Mouse (Mus musculus): ENCODE measurements around the gene Rdh5. TPM values are rescaled to one million over a fixed set of nuclear protein-coding genes. Genes with fewer than 3 reads are reported as not detected.

Rdh5 gene
- polyA plus RNA-seq, 1 experiment from 2014 or later, result 16.6 TPM

DNA sequence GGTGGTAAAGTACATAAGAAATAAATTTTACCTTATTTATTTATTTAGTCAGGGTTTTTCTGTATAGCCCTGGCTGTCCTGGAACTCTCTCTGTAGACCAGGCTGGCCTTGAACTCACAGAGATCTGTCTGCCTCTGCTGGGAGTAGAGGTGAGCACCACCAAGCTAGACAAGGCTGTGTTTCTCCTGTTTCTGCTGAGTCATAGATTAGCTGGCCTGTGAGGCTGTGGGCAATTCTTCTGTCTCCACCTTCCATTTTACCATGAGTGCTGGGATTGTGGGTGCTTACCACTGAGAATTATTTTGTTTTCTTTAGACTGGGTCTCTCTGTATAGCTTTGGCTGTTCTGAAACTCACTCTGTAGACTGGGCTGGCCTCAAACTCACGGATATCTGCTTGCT is 21.3 kb downstream of the Rdh5 start:
- ATAC-seq (ENCODE audit: insufficient read depth, low FRiP score), result no peak
- H3K9me3 ChIP-seq (replicated peaks; ENCODE audit: control insufficient read depth, low read length), result no peaks in the 10 kb centered on the region
- H3K27ac ChIP-seq (ENCODE audit: low read length), result no peak overlapping the region
- no peak overlapping the region for H3K9ac ChIP-seq (ENCODE audit: low read length)
- 75% methylated on average over 1 of the region's 1 CpGs for WGBS
- H3K36me3 ChIP-seq (ENCODE audit: control insufficient read depth, insufficient read depth, low read length), result no peaks in the 10 kb centered on the region
- 0 out of 2 replicates have a peak, but pooled peaks cover 3% of the 10 kb centered on the region for H3K27me3 ChIP-seq (ENCODE audit: control insufficient read depth, insufficient read depth, low read length)
- no peak overlapping the region for H3K4me2 ChIP-seq (ENCODE audit: low read depth, low read length)
- H3K4me3 ChIP-seq (replicated peaks; ENCODE audit: low read length), result no peak overlapping the region
- H3K4me1 ChIP-seq (ENCODE audit: control insufficient read depth, insufficient read depth, low read length), result no peaks in the 10 kb centered on the region

- ATAC-seq (ENCODE audit: insufficient read depth, low FRiP score), result no peak
- Histone ChIP-seq H3K9ac (ENCODE audit: low read length) (no peak within 1 kb of the TSS), H3K4me3 (replicated peaks; ENCODE audit: low read length) (no peak within 1 kb of the TSS), H3K9me3 (replicated peaks; ENCODE audit: control insufficient read depth, low read length) (no peaks in the 10 kb centered on the region), H3K4me1 (ENCODE audit: control insufficient read depth, insufficient read depth, low read length) (peaks cover 5% of the 10 kb centered on the region; the same call in 1 of the 2 replicates), H3K36me3 (ENCODE audit: control insufficient read depth, insufficient read depth, low read length) (no peaks in the 10 kb centered on the region), H3K4me2 (ENCODE audit: low read depth, low read length) (no peak within 1 kb of the TSS), H3K27me3 (ENCODE audit: control insufficient read depth, insufficient read depth, low read length) (0 out of 2 replicates have a peak, but pooled peaks cover 3% of the 10 kb centered on the region), H3K27ac (ENCODE audit: low read length) (no peak within 1 kb of the TSS)
- WGBS, result 77% methylated on average over 3 of the region's 3 CpGs
Observed at GRCm38 (mm10) chr10:128900698-128901097, 22.0 kb downstream of the Rdh5 start, which contains the start of gene Cd63. Gene Cd63, plus strand, starts transcription at chr10:128900989.

DNA sequence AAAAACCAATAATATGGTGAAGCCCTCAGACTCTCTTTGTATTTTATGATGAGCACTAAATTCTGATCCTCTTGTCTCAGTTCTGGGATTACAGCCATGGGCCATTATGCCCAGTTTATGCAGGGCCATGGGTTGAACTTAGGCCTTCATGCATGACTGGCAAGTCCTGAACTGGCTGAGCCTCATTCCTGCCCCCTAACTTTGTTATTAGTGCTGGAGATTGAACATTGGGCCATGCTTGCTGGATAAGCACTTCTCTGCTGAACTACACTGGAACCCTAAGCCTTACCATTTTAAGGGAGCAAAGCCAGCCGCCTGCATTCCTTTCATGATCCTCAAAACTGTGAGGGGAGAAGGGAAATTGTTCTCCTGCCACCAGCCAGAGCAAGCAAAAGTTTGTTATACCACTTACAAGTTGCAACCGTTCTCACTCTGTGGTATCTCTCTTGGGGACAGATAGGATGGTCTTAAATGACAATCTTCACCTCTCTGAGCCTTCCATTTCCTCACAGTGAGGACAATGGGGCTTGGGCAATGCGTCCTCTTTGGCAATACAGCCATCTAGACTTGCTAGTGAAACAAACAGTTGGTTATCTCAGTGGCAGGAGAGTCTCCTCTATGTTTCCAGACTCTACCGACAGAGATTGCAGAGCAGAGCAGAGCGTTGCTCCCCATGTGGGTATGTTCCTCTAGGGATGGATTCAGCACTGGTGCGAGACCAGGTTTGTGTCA is 22.8 kb downstream of the Rdh5 start:
- peaks cover 5% of the 10 kb centered on the region; the same call in 1 of the 2 replicates for H3K4me1 ChIP-seq (ENCODE audit: control insufficient read depth, insufficient read depth, low read length)
- no peaks in the 10 kb centered on the region for H3K36me3 ChIP-seq (ENCODE audit: control insufficient read depth, insufficient read depth, low read length)
- H3K27me3 ChIP-seq (ENCODE audit: control insufficient read depth, insufficient read depth, low read length), result 0 out of 2 replicates have a peak, but pooled peaks cover 3% of the 10 kb centered on the region
- no peak overlapping the region for H3K4me2 ChIP-seq (ENCODE audit: low read depth, low read length)
- no peak for ATAC-seq (ENCODE audit: insufficient read depth, low FRiP score)
- WGBS, result 73% methylated on average over 6 of the region's 6 CpGs
- H3K9me3 ChIP-seq (replicated peaks; ENCODE audit: control insufficient read depth, low read length), result no peaks in the 10 kb centered on the region
- no peak overlapping the region for H3K9ac ChIP-seq (ENCODE audit: low read length)
- H3K27ac ChIP-seq (ENCODE audit: low read length), result no peak overlapping the region
- H3K4me3 ChIP-seq (replicated peaks; ENCODE audit: low read length), result no peak overlapping the region

DNA sequence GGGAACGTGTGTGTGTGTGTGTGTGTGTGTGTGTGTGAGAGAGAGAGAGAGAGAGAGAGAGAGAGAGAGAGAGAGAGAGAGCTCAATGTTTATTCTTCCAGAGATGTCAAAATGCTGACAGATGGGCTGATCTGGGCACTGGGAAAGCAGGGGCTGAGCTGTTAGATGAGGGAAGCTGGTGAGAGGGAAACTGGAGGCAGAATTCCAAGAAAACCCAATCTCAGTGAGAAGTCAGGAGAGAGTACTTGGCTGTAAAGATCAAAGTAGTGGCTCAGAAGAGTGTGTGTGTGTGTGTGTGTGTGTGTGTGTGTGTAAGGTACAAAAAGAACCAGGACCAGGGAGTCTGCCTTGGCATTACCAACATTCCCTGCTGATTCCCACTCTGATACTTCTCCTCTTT is 25.2 kb downstream of the Rdh5 start:
- Histone ChIP-seq H3K4me2 (ENCODE audit: low read depth, low read length) (no peak overlapping the region), H3K9ac (ENCODE audit: low read length) (no peak overlapping the region), H3K27ac (ENCODE audit: low read length) (no peak overlapping the region), H3K4me3 (replicated peaks; ENCODE audit: low read length) (no peak overlapping the region), H3K4me1 (ENCODE audit: control insufficient read depth, insufficient read depth, low read length) (peaks cover 5% of the 10 kb centered on the region; the same call in 1 of the 2 replicates), H3K36me3 (ENCODE audit: control insufficient read depth, insufficient read depth, low read length) (no peaks in the 10 kb centered on the region), H3K27me3 (ENCODE audit: control insufficient read depth, insufficient read depth, low read length) (0 out of 2 replicates have a peak, but pooled peaks cover 3% of the 10 kb centered on the region), H3K9me3 (replicated peaks; ENCODE audit: control insufficient read depth, low read length) (no peaks in the 10 kb centered on the region)
- no peak for ATAC-seq (ENCODE audit: insufficient read depth, low FRiP score)
- WGBS, result 0% methylated on average over 1 of the region's 1 CpGs

GRCm38 (mm10) chr10:128896807-128897206 is 25.9 kb downstream of the Rdh5 start:
- H3K4me3 ChIP-seq (replicated peaks; ENCODE audit: low read length), result no peak overlapping the region
- no peaks in the 10 kb centered on the region for H3K36me3 ChIP-seq (ENCODE audit: control insufficient read depth, insufficient read depth, low read length)
- H3K4me1 ChIP-seq (ENCODE audit: control insufficient read depth, insufficient read depth, low read length), result peaks cover 5% of the 10 kb centered on the region; the same call in 1 of the 2 replicates
- no peak overlapping the region for H3K9ac ChIP-seq (ENCODE audit: low read length)
- H3K27ac ChIP-seq (ENCODE audit: low read length), result no peak overlapping the region
- H3K27me3 ChIP-seq (ENCODE audit: control insufficient read depth, insufficient read depth, low read length), result 0 out of 2 replicates have a peak, but pooled peaks cover 3% of the 10 kb centered on the region
- H3K9me3 ChIP-seq (replicated peaks; ENCODE audit: control insufficient read depth, low read length), result no peaks in the 10 kb centered on the region
- 57% methylated on average over 1 of the region's 1 CpGs for WGBS
- no peak for ATAC-seq (ENCODE audit: insufficient read depth, low FRiP score)
- no peak overlapping the region for H3K4me2 ChIP-seq (ENCODE audit: low read depth, low read length)

GRCm38 (mm10) chr10:128895952-128896693 is 26.6 kb downstream of the Rdh5 start:
- Histone ChIP-seq H3K4me3 (replicated peaks; ENCODE audit: low read length) (no peak overlapping the region; the same call in 1 of the 2 replicates), H3K4me2 (ENCODE audit: low read depth, low read length) (peak overlapping the region; percentile 25), H3K27ac (ENCODE audit: low read length) (no peak overlapping the region), H3K9me3 (replicated peaks; ENCODE audit: control insufficient read depth, low read length) (no peaks in the 10 kb centered on the region), H3K27me3 (ENCODE audit: control insufficient read depth, insufficient read depth, low read length) (0 out of 2 replicates have a peak, but pooled peaks cover 3% of the 10 kb centered on the region), H3K36me3 (ENCODE audit: control insufficient read depth, insufficient read depth, low read length) (no peaks in the 10 kb centered on the region), H3K4me1 (ENCODE audit: control insufficient read depth, insufficient read depth, low read length) (peaks cover 5% of the 10 kb centered on the region; the same call in 1 of the 2 replicates), H3K9ac (ENCODE audit: low read length) (0 out of 2 replicates have a peak overlapping the region, but pooled peaks have one; percentile 36)
- ATAC-seq (ENCODE audit: insufficient read depth, low FRiP score), result no peak
- 8% methylated on average over 17 of the region's 17 CpGs for WGBS

DNA sequence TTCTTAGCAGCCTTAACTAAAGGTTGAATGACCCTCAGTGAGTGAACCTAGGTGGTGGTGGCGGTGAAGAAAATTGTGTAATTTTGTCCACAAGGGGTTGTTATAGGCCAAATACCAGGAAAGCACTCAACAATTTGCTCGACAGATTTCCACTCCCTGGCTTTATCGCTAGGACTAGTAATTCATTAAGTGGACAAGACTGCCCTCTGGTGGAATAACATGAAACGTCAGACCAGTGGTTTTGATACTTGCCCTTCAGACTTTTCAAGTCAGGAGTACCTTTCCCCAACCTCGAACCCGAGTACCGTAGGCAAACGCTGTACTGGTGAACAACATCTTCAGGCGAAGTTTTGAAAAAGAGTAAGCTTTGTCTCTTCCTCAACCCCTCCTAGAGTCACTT is 27.3 kb downstream of the Rdh5 start:
- Histone ChIP-seq H3K27me3 (ENCODE audit: control insufficient read depth, insufficient read depth, low read length) (0 out of 2 replicates have a peak, but pooled peaks cover 3% of the 10 kb centered on the region), H3K36me3 (ENCODE audit: control insufficient read depth, insufficient read depth, low read length) (no peaks in the 10 kb centered on the region), H3K4me2 (ENCODE audit: low read depth, low read length) (peak overlapping the region; percentile 25), H3K9ac (ENCODE audit: low read length) (0 out of 2 replicates have a peak overlapping the region, but pooled peaks have one; percentile 36), H3K4me3 (replicated peaks; ENCODE audit: low read length) (no peak overlapping the region; the same call in 1 of the 2 replicates), H3K27ac (ENCODE audit: low read length) (no peak overlapping the region), H3K9me3 (replicated peaks; ENCODE audit: control insufficient read depth, low read length) (no peaks in the 10 kb centered on the region), H3K4me1 (ENCODE audit: control insufficient read depth, insufficient read depth, low read length) (peaks cover 9% of the 10 kb centered on the region)
- no peak for ATAC-seq (ENCODE audit: insufficient read depth, low FRiP score)
- under 1% methylated on average over 9 of the region's 9 CpGs for WGBS

DNA sequence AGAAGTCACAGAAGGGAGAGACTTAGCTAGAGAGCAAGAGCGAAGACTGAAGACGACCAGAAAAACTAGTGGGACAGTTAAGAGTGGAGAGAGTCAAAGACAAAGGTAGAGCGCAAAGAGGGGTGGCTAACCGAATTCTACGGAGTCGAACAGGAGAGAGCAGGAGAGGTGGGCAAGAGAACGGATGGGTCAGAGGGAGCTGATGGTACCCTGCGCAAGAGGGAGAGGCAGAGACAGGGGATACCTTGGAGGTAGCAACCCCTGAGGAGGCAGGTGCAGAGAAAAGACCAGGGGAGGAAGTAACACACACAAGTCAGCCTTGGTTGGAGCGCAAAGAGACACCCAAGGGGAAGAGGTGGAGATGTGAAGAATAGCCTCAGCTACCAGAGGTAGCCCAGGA is 30.4 kb downstream of the Rdh5 start:
- 3% methylated on average over 9 of the region's 9 CpGs for WGBS
- H3K4me3 ChIP-seq (replicated peaks; ENCODE audit: low read length), result peak overlapping the region; percentile 77

More for the DNA sequence above, 30.4 kb downstream of the Rdh5 start:
- no peaks in the 10 kb centered on the region for H3K36me3 ChIP-seq (ENCODE audit: control insufficient read depth, insufficient read depth, low read length)
- H3K4me1 ChIP-seq (ENCODE audit: control insufficient read depth, insufficient read depth, low read length), result peaks cover 25% of the 10 kb centered on the region
- H3K9me3 ChIP-seq (replicated peaks; ENCODE audit: control insufficient read depth, low read length), result no peaks in the 10 kb centered on the region
- peak overlapping the region; percentile 79 for H3K9ac ChIP-seq (ENCODE audit: low read length)
- H3K4me2 ChIP-seq (ENCODE audit: low read depth, low read length), result peak overlapping the region; percentile 89
- no peak for ATAC-seq (ENCODE audit: insufficient read depth, low FRiP score)
- peak overlapping the region; percentile 90 for H3K27ac ChIP-seq (ENCODE audit: low read length)
- 0 out of 2 replicates have a peak, but pooled peaks cover 3% of the 10 kb centered on the region for H3K27me3 ChIP-seq (ENCODE audit: control insufficient read depth, insufficient read depth, low read length)
